Mouse (Mus musculus): ENCODE results near the gene Asic2. TPM values are rescaled to one million over a fixed set of nuclear protein-coding genes. Genes with fewer than 3 reads are reported as not detected.

Asic2 gene
- total and polyA plus RNA-seq, 3 experiments, result not detected

GRCm38 (mm10) chr11:81041671-81042070 is 926.6 kb downstream of the Asic2 start:
- H3K4me1 ChIP-seq (ENCODE audit: control insufficient read depth in 1 of 2, insufficient read depth in 2 of 2, low read length in 2 of 2), result no peaks in the 10 kb centered on the region
- no peaks in the 10 kb centered on the region for H3K79me2 ChIP-seq (ENCODE audit: control insufficient read depth, insufficient read depth, low read length, poor library complexity)
- H3K27ac ChIP-seq (ENCODE audit: control insufficient read depth, low read depth, low read length), result no peak overlapping the region
- no peaks in the 10 kb centered on the region for H3K9me3 ChIP-seq (replicated peaks; ENCODE audit: insufficient read depth, low read length)
- no peak overlapping the region for H3K4me3 ChIP-seq (ENCODE audit: control insufficient read depth in 1 of 2, insufficient read depth in 1 of 2, low read depth in 2 of 2, low read length in 2 of 2)
- DNase-seq (ENCODE audit: low read depth, low spot score), result no peak
- no peaks in the 10 kb centered on the region for H3K36me3 ChIP-seq (ENCODE audit: control insufficient read depth in 1 of 2, insufficient read depth in 2 of 2, low read length in 2 of 2)
- no peak overlapping the region for H3K9ac ChIP-seq (ENCODE audit: control insufficient read depth, low read depth, low read length, poor library complexity, severe bottlenecking)
- H3K27me3 ChIP-seq (ENCODE audit: control insufficient read depth in 1 of 2, insufficient read depth in 2 of 2, low read length in 2 of 2), result no peaks in the 10 kb centered on the region
- TF ChIP-seq BHLHE40 (IDR thresholded peaks at IDR 0.05; ENCODE audit: borderline replicate concordance, low read depth, low read length), result no peak
- no peak for TF ChIP-seq ZKSCAN1 (IDR thresholded peaks at IDR 0.05; ENCODE audit: low read depth, low read length)
- no peak for TF ChIP-seq TCF12 (IDR thresholded peaks at IDR 0.05; ENCODE audit: low read depth, low read length)
- no peak for TF ChIP-seq UBTF (IDR thresholded peaks at IDR 0.05; ENCODE audit: borderline replicate concordance, insufficient read depth, low read depth, low read length)
- no peak for TF ChIP-seq SIN3A (IDR thresholded peaks at IDR 0.05; ENCODE audit: low read length)

DNA sequence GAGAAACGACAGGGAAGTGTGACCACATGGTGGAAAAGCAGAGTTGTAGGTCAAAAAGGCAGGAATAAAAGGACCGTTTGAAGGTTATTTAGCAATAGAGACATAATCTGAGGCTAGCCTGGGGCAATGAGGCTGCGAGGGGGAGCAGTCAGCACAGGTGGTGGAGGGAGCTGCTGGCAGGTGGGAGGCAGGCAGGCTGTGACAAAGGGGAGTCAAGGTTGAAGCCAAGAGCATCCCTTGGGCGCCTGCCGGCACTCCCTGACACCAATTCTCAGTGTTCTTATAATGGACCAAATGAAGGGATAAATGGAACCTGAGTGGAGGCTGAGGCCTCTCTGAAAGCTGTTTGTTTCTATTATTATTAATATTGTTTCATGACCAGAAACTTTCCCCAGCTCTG is 928.3 kb downstream of the Asic2 start:
- Histone ChIP-seq H3K27me3 (ENCODE audit: control insufficient read depth in 1 of 2, insufficient read depth in 2 of 2, low read length in 2 of 2) (no peaks in the 10 kb centered on the region), H3K9ac (ENCODE audit: control insufficient read depth, low read depth, low read length, poor library complexity, severe bottlenecking) (no peak overlapping the region), H3K4me3 (ENCODE audit: control insufficient read depth in 1 of 2, insufficient read depth in 1 of 2, low read depth in 2 of 2, low read length in 2 of 2) (no peak overlapping the region), H3K9me3 (replicated peaks; ENCODE audit: insufficient read depth, low read length) (no peaks in the 10 kb centered on the region), H3K4me1 (ENCODE audit: control insufficient read depth in 1 of 2, insufficient read depth in 2 of 2, low read length in 2 of 2) (no peaks in the 10 kb centered on the region), H3K79me2 (ENCODE audit: control insufficient read depth, insufficient read depth, low read length, poor library complexity) (no peaks in the 10 kb centered on the region), H3K27ac (ENCODE audit: control insufficient read depth, low read depth, low read length) (no peak overlapping the region), H3K36me3 (ENCODE audit: control insufficient read depth in 1 of 2, insufficient read depth in 2 of 2, low read length in 2 of 2) (no peaks in the 10 kb centered on the region)
- DNase-seq (ENCODE audit: low read depth, low spot score), result no peak
- TF ChIP-seq ZMIZ1 (IDR thresholded peaks at IDR 0.05; ENCODE audit: low read depth, low read length), result no peak
- TF ChIP-seq TAL1 (IDR thresholded peaks at IDR 0.05; ENCODE audit: low read length), result no peak
- TF ChIP-seq ETS1 (IDR thresholded peaks at IDR 0.05; ENCODE audit: low read depth, low read length), result no peak
- no peak for TF ChIP-seq ZKSCAN1 (IDR thresholded peaks at IDR 0.05; ENCODE audit: low read depth, low read length)
- no peak for TF ChIP-seq EP300 (IDR thresholded peaks at IDR 0.05; ENCODE audit: low read depth in 1 of 2, low read length in 2 of 2)
- no peak for TF ChIP-seq GABPA (IDR thresholded peaks at IDR 0.05; ENCODE audit: low read depth, low read length)
- TF ChIP-seq KAT2A (conservative IDR thresholded peaks at IDR 0.05; ENCODE audit: low read depth, low read length), result no peak
- no peak for TF ChIP-seq ELF1 (IDR thresholded peaks at IDR 0.05; ENCODE audit: low read depth, low read length)
- TF ChIP-seq RAD21 (IDR thresholded peaks at IDR 0.05; ENCODE audit: low read depth, low read length), result no peak
- no peak for TF ChIP-seq JUND (IDR thresholded peaks at IDR 0.05; ENCODE audit: low read depth, low read length)
- TF ChIP-seq MYC (IDR thresholded peaks at IDR 0.05; ENCODE audit: low read depth, low read length), result no peak

GRCm38 (mm10) chr11:81032151-81032550 is 936.1 kb downstream of the Asic2 start:
- Histone ChIP-seq H3K4me3 (ENCODE audit: control insufficient read depth in 1 of 2, insufficient read depth in 1 of 2, low read depth in 2 of 2, low read length in 2 of 2) (no peak overlapping the region), H3K9me3 (replicated peaks; ENCODE audit: insufficient read depth, low read length) (no peaks in the 10 kb centered on the region), H3K27me3 (ENCODE audit: control insufficient read depth in 1 of 2, insufficient read depth in 2 of 2, low read length in 2 of 2) (no peaks in the 10 kb centered on the region), H3K27ac (ENCODE audit: control insufficient read depth, low read depth, low read length) (no peak overlapping the region), H3K79me2 (ENCODE audit: control insufficient read depth, insufficient read depth, low read length, poor library complexity) (no peaks in the 10 kb centered on the region), H3K36me3 (ENCODE audit: control insufficient read depth in 1 of 2, insufficient read depth in 2 of 2, low read length in 2 of 2) (no peaks in the 10 kb centered on the region), H3K4me1 (ENCODE audit: control insufficient read depth in 1 of 2, insufficient read depth in 2 of 2, low read length in 2 of 2) (no peaks in the 10 kb centered on the region), H3K9ac (ENCODE audit: control insufficient read depth, low read depth, low read length, poor library complexity, severe bottlenecking) (no peak overlapping the region)
- no peak for DNase-seq (ENCODE audit: low read depth, low spot score)
- TF ChIP-seq ETS1 (IDR thresholded peaks at IDR 0.05; ENCODE audit: low read depth, low read length) (no peak), GATA1 (IDR thresholded peaks at IDR 0.05; ENCODE audit: low read depth, low read length) (no peak), ELF1 (IDR thresholded peaks at IDR 0.05; ENCODE audit: low read depth, low read length) (no peak), USF2 (IDR thresholded peaks at IDR 0.05; ENCODE audit: borderline replicate concordance in 1 of 2, insufficient read depth in 1 of 2, low read depth in 1 of 2, low read length in 2 of 2) (no peak)
